In the genomic region with DNA sequence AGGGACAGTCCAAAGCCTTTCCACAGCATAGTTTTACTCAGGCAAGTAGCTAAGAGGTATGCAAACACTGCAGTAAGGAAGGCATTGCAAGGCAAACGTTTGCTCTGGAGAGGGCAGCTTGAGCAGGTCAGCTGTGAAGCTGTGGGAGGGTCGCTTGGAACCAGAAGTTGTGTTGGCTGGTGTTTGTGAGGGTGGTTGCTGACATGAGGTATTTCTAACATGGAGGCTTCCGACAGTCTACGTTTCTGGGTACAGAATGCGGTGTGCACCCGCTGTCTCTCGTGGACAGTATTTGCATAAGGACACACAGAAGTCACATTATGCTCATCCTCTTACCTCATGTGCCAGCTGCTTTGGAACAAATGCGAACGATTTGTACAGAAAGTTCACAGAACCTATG, we compare ENCODE assay signal across 11 mouse cellular contexts.
"Had no signal": no experiment of that assay in that cellular context is flagged by ENCODE, and none has a peak within 500 bp of the region (broad histone marks: within the 10 kb centered on the region; RNA-seq: fewer than 3 reads in every experiment).

No protein-coding gene starts in this region.

- H3K4me2 ChIP-seq: intestine, embryonic 15.5 days; kidney, embryonic 15.5 days; liver, embryonic 11.5 days; midbrain, embryonic 13.5 days had no signal

- H3K4me3 ChIP-seq: intestine, embryonic 15.5 days; kidney, embryonic 15.5 days; limb, embryonic 10.5 days; midbrain, embryonic 13.5 days had no signal

- H3K4me1 ChIP-seq: intestine, embryonic 15.5 days; kidney, embryonic 15.5 days; limb, embryonic 10.5 days; midbrain, embryonic 13.5 days had no signal

- H3K9me3 ChIP-seq: intestine, embryonic 15.5 days; kidney, embryonic 15.5 days; limb, embryonic 10.5 days; midbrain, embryonic 13.5 days had no signal

- H3K9ac ChIP-seq: intestine, embryonic 15.5 days; kidney, embryonic 15.5 days; midbrain, embryonic 13.5 days had no signal

- H3K27me3 ChIP-seq: intestine, embryonic 15.5 days; kidney, embryonic 15.5 days; midbrain, embryonic 13.5 days had no signal

- H3K27ac ChIP-seq: intestine, embryonic 15.5 days; kidney, embryonic 15.5 days; limb, embryonic 10.5 days; midbrain, embryonic 13.5 days had no signal

- ATAC-seq: intestine, embryonic 15.5 days; midbrain, embryonic 13.5 days had no signal

- DNase-seq: kidney, adult 18-20 months; kidney, postnatal 14 days; right cerebral cortex, postnatal 25 days; spleen, adult 18-20 months; thymus, adult 18-20 months; thymus, postnatal 14 days had no signal
